Mouse (Mus musculus): ENCODE measurements around the gene Ccdc159.

DNA sequence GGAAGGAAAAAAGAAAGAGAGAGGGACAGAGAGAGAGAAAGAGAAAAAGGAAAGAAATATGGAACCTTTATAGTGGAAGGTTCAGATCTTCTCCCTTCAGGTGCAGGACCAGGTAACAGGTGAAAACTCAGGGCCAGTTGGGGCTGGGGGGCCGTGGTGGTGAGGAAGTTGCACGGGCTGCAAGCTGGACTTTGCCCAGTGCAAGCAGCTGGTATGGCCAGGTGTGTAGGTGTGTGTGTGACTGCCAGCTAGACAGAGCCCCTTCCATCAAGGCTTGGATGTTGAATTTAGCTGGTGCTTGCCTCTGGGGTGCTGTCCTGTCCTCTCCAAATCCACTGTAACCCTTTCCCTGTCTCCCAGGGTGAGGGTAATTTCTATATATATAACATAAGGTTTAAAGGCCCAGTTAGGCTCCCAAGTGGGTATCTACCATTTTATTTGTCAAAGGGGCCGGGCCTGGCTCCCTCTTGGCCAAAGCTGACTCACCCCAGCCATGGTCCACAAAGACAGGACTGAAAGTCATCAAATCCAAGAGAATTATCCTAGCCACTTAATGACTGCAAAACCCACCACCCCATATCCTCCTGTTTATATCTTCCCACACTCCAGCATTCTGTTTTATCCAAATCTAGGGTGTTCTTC is 10.3 kb upstream of the Ccdc159 start:
- no peak for TF ChIP-seq CTCF (conservative IDR thresholded peaks at IDR 0.05; ENCODE audit: insufficient read depth, insufficient read length, low read depth, low read length)
- no peak for TF ChIP-seq POLR2A (IDR thresholded peaks at IDR 0.05; ENCODE audit: low read depth, low read length)

All from kidney, adult 2 months (tissue).